Mouse (Mus musculus) heart, adult 2 months (tissue): Measurements from ENCODE around the gene Gm5105. TPM values are rescaled to one million over a fixed set of nuclear protein-coding genes. Genes with fewer than 3 reads are reported as not detected.

Source experiments
- DNase-seq, 2 experiments: peaks; one replicate each; pipeline ENCODE4 v3.0.0; 2021
- H3K27ac ChIP-seq: fragments of 200-600 bp; 2 replicates; pipeline ENCODE4 v1.8.1; 2022
- H3K27me3 ChIP-seq: fragments of 200-500 bp; 2 replicates; pipeline ENCODE4 v1.6.1; 2012; ENCODE audit warnings: mild to moderate bottlenecking, low read length, inconsistent platforms, mixed read lengths; ENCODE audit not compliant: control insufficient read depth, insufficient read depth
- H3K36me3 ChIP-seq: fragments of 200-500 bp; 2 replicates; pipeline ENCODE4 v1.6.1; 2012; ENCODE audit warnings: low read length, inconsistent platforms; ENCODE audit not compliant: control insufficient read depth, insufficient read depth
- H3K4me1 ChIP-seq: fragments of 200-500 bp; 2 replicates; pipeline ENCODE4 v1.6.1; 2011; ENCODE audit warnings: low read length; ENCODE audit not compliant: control insufficient read depth, insufficient read depth
- H3K4me3 ChIP-seq: fragments of 200-600 bp; 2 replicates; pipeline ENCODE4 v1.8.1; 2022
- H3K79me2 ChIP-seq: fragments of 200-500 bp; replicated peaks from 2 replicates; pipeline ENCODE4 v1.6.1; 2012; ENCODE audit warnings: mild to moderate bottlenecking, inconsistent platforms, low read length, moderate library complexity, mixed read lengths; ENCODE audit not compliant: control insufficient read depth, insufficient read depth
- H3K9ac ChIP-seq: fragments of 200-500 bp; 2 replicates; pipeline ENCODE4 v1.6.1; 2012; ENCODE audit warnings: low read depth, mild to moderate bottlenecking, control low read depth, inconsistent platforms, low read length, mixed read lengths
- CTCF ChIP-seq: fragments of 200-600 bp; IDR thresholded peaks from 2 replicates; pipeline ENCODE4 v1.8.1; 2022; ENCODE audit warnings: antibody characterized with exemption, mild to moderate bottlenecking, moderate library complexity
- EP300 ChIP-seq: fragments of 200-500 bp; IDR thresholded peaks from 2 replicates; pipeline ENCODE4 v1.6.1; 2011; ENCODE audit warnings: low read depth, low read length, control low read depth; ENCODE audit not compliant: insufficient read depth
- POLR2A ChIP-seq: fragments of 200-500 bp; IDR thresholded peaks from 2 replicates; pipeline ENCODE4 v1.6.1; 2011; ENCODE audit warnings: mild to moderate bottlenecking, low read depth, low read length, control low read depth; ENCODE audit not compliant: insufficient read depth
- WGBS: fragments of 180-500 bp; shearing (Covaris S2); methylation state at CpG from one replicate; pipeline ENCODE4 v1.1.7; 2018; 5-methylcytosine and 5-hydroxymethylcytosine counted together
- intact Hi-C: fragments of 180-260 bp; cut with DNase I; formaldehyde crosslinking; loops from one replicate; pipeline ENCODE4 v1.15.1; 2025
- polyA plus RNA-seq: library from polyadenylated mRNA; depleted of rRNA; stranded (reverse); fragments of >200 nt; gene quantifications from 2 replicates; pipeline ENCODE4 v1.2.3, GENCODE M21; 2012
- total RNA-seq, 2 experiments: library from RNA; stranded (reverse); gene quantifications; 2 replicates each; pipeline ENCODE4 v1.2.3; 2021

The Gm5105 gene
- total and polyA plus RNA-seq, 3 experiments, result 0.77 to 1.4 (median 1.4) TPM

DNA sequence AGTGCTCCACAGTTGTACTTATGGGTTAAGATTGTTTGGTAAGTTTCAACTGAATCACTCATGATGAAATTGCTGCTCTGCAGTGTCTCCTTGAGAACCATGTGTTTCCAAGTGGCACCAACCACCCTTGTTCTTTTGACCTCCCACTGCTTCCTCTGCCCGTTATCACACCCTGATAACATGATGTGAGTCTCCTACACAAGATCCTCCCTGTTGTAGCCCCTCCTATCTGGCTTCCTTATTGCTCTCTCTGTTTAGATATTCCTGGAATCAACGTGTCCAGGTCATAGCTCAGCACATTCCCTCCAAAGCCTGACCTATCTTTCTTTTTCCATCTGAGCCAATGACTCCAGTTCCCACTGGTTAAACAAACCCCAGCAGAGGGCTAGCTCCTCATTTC, 52.5 kb downstream of the Gm5105 start:
- no peak for DNase-seq
- TF ChIP-seq CTCF (no peak), EP300 (no peak), POLR2A (no peak)
- Histone ChIP-seq H3K36me3 (no peaks in the 10 kb centered on the region), H3K79me2 (no peaks in the 10 kb centered on the region), H3K4me3 (no peak overlapping the region), H3K4me1 (no peaks in the 10 kb centered on the region), H3K27me3 (no peaks in the 10 kb centered on the region), H3K9ac (no peak overlapping the region), H3K27ac (no peak overlapping the region)
- 32% methylated on average over 2 of the region's 2 CpGs for WGBS
- intact Hi-C loops, result no loop called here

DNA sequence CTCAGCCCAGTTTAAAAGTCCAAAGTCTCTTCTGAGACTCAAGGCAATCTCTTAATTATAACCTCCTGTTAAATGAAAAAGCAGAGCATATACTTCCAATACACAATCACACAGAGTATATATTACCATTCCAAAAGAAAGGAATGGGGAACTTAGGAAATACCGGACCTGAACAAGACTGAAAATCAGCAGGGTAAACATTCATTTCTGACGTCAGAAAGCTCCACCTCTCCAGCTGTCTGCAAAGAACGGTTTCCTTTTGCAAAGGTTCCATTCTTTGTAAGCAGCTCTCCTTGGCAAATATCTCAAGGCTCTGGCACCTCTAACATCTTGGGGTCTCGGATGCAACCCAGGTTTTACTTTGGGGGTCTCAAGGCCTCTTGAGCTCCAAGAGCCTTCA, 54.8 kb downstream of the Gm5105 start:
- no peak overlapping the region for H3K9ac ChIP-seq
- no peak overlapping the region for H3K4me3 ChIP-seq
- no peaks in the 10 kb centered on the region for H3K27me3 ChIP-seq
- no peak for DNase-seq
- H3K4me1 ChIP-seq, result no peaks in the 10 kb centered on the region; the same call in 1 of the 2 replicates
- no peak for TF ChIP-seq POLR2A
- H3K79me2 ChIP-seq, result no peaks in the 10 kb centered on the region
- intact Hi-C loops, result no loop called here
- 41% methylated on average over 4 of the region's 4 CpGs for WGBS
- H3K36me3 ChIP-seq, result no peaks in the 10 kb centered on the region
- no peak overlapping the region for H3K27ac ChIP-seq

DNA sequence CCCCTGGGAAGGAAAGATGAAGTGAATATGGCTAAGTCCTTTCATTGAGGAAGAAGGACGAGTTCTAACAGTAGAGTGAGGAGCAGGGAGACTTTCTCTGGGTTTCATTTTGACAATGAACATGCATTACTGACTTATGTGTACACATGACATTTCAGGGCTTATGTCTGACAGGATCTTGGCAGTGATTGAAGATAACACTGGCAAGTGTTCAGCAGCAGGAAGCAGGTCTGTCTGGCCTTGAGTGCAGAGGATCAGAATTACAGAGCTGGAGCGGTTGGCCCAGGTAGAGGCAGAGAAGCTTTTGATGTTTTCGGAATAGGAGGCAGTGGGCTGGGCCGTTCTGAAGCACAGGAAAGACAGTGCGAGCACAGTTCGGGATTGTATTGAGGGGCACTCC, 59.0 kb downstream of the Gm5105 start:
- no peak overlapping the region for H3K4me3 ChIP-seq
- no peaks in the 10 kb centered on the region for H3K27me3 ChIP-seq
- WGBS, result 49% methylated on average over 6 of the region's 6 CpGs
- DNase-seq, result no peak
- no peaks in the 10 kb centered on the region; the same call in 1 of the 2 replicates for H3K79me2 ChIP-seq
- H3K27ac ChIP-seq, result no peak overlapping the region
- H3K9ac ChIP-seq, result no peak overlapping the region; the same call in 1 of the 2 replicates
- no peak for TF ChIP-seq EP300
- TF ChIP-seq CTCF, result no peak
- no peak for TF ChIP-seq POLR2A
- H3K4me1 ChIP-seq, result no peaks in the 10 kb centered on the region; the same call in 1 of the 2 replicates
- intact Hi-C loops, result no loop called here
- H3K36me3 ChIP-seq, result no peaks in the 10 kb centered on the region

DNA sequence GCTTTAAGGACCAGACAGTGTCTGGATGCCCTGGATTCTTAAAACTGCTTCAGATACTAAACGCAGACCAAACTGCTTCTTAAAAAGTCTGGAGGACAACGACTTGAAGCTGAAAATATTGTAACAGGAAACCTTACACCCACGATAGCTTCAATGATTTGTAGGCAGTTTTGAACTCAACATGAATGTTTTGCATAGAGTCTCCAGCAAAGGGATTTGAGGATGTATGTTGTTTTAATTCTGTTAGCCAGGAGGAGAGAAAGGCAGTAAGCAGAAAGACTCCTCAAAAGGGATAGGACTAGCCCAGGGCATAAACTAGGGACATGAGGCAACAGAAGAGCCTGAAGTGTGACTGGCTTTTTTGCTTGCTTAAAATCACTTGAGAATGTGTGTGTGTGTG, 60.3 kb downstream of the Gm5105 start:
- intact Hi-C loops, result no loop called here
- 49% methylated on average over 3 of the region's 3 CpGs for WGBS
- DNase-seq, result no peak
- TF ChIP-seq POLR2A (no peak), CTCF (no peak), EP300 (no peak)
- Histone ChIP-seq H3K27me3 (no peaks in the 10 kb centered on the region), H3K9ac (no peak overlapping the region), H3K36me3 (no peaks in the 10 kb centered on the region), H3K27ac (no peak overlapping the region), H3K79me2 (no peaks in the 10 kb centered on the region; the same call in 1 of the 2 replicates), H3K4me1 (no peaks in the 10 kb centered on the region; the same call in 1 of the 2 replicates), H3K4me3 (no peak overlapping the region)

DNA sequence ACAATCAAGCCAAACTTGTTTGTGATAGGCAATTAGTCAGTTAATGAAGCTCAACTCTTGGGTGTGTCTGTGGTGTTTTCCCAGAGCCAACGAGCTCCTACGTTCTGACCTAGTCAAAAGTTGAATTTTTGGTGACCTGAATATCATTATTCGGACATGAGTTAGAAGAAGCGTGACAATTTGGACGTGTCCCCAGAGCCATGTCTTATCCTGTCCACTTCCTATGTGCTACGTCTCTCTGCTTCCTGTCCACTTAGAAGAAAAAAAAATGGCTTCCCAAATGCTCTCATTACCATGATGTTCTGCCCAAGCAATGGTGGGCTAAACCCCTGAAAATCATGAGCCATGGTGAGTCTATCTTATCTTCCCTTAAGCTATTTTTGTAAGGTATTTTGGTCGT, 63.9 kb downstream of the Gm5105 start:
- Histone ChIP-seq H3K79me2 (no peaks in the 10 kb centered on the region; the same call in 1 of the 2 replicates), H3K27me3 (no peaks in the 10 kb centered on the region), H3K9ac (no peak overlapping the region), H3K27ac (no peak overlapping the region), H3K36me3 (no peaks in the 10 kb centered on the region), H3K4me1 (no peaks in the 10 kb centered on the region; the same call in 1 of the 2 replicates), H3K4me3 (no peak overlapping the region)
- intact Hi-C loops, result no loop called here
- WGBS, result 55% methylated on average over 7 of the region's 7 CpGs
- DNase-seq, result no peak
- no peak for TF ChIP-seq CTCF
- no peak for TF ChIP-seq EP300
- no peak for TF ChIP-seq POLR2A

DNA sequence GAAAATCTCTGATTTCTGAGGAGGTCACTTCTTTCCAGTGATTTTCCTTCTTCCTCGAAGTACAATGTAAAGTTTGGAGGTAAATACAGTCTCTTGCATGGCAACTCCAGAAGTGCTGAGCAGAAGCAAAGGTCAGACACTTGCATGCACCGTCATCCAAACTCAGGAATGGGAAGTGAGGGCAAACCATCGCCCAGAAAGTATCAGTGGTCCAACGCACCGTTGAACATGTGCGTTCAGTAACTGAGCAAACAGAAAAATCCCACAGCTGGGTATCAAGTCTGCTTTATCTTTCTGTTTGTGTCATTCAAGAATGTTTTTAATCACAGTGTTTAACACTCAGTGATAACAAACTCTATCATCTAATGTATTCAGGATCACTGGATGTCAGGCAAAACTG, 64.6 kb downstream of the Gm5105 start:
- no peak overlapping the region for H3K4me3 ChIP-seq
- DNase-seq, result no peak
- no peak overlapping the region for H3K27ac ChIP-seq
- TF ChIP-seq EP300 (no peak), POLR2A (no peak), CTCF (no peak)
- intact Hi-C loops, result no loop called here
- 63% methylated on average over 6 of the region's 6 CpGs for WGBS
- no peak overlapping the region for H3K9ac ChIP-seq
- H3K36me3 ChIP-seq, result no peaks in the 10 kb centered on the region
- H3K27me3 ChIP-seq, result no peaks in the 10 kb centered on the region
- no peaks in the 10 kb centered on the region; the same call in 1 of the 2 replicates for H3K79me2 ChIP-seq
- no peaks in the 10 kb centered on the region; the same call in 1 of the 2 replicates for H3K4me1 ChIP-seq
